Mouse (Mus musculus): ENCODE data around the gene Ptprj. TPM values are rescaled to one million over a fixed set of nuclear protein-coding genes. Genes with fewer than 3 reads are reported as not detected.
"Not testable (repeated sequence)": the region's sequence is repeated elsewhere in the genome, so short reads cannot be mapped to it uniquely, and the experiment has no call there.

The Ptprj gene
- polyA plus RNA-seq, 1 experiment from 2014 or later, result 4.2 TPM

- Histone ChIP-seq H3K4me2 (replicated peaks; ENCODE audit: low read depth, low read length) (no peak overlapping the region), H3K9me3 (ENCODE audit: low read length) (no peaks in the 10 kb centered on the region), H3K9ac (replicated peaks; ENCODE audit: low read depth) (no peak overlapping the region), H3K27me3 (replicated peaks; ENCODE audit: insufficient read depth, low read length) (no peaks in the 10 kb centered on the region), H3K4me3 (ENCODE audit: low read depth, low read length) (no peak overlapping the region), H3K4me1 (ENCODE audit: insufficient read depth, low read depth, low read length) (peaks cover 5% of the 10 kb centered on the region; the same call in 1 of the 2 replicates), H3K36me3 (ENCODE audit: insufficient read depth, low read length) (no peaks in the 10 kb centered on the region), H3K27ac (ENCODE audit: low read length) (0 out of 2 replicates have a peak overlapping the region, but pooled peaks have one; percentile 6)
- 48% methylated on average over 3 of the region's 3 CpGs for WGBS
- DNase-seq (ENCODE audit: low spot score) (peak; percentile 56), ATAC-seq (no peak)
- TF ChIP-seq CTCF (IDR thresholded peaks at IDR 0.05), result no peak
- TF ChIP-seq EP300 (IDR thresholded peaks at IDR 0.05), result no peak
Observed at GRCm38 (mm10) chr2:90575116-90575515, 5.3 kb downstream of the Ptprj start.

GRCm38 (mm10) chr2:90574536-90574935 is 5.9 kb downstream of the Ptprj start:
- TF ChIP-seq EP300 (IDR thresholded peaks at IDR 0.05), result no peak
- TF ChIP-seq CTCF (IDR thresholded peaks at IDR 0.05), result no peak
- H3K4me3 ChIP-seq (ENCODE audit: low read depth, low read length), result no peak overlapping the region
- no peaks in the 10 kb centered on the region for H3K36me3 ChIP-seq (ENCODE audit: insufficient read depth, low read length)
- no peak overlapping the region for H3K27ac ChIP-seq (ENCODE audit: low read length)
- no peak for DNase-seq (ENCODE audit: low spot score)
- no peaks in the 10 kb centered on the region for H3K27me3 ChIP-seq (replicated peaks; ENCODE audit: insufficient read depth, low read length)
- 46% methylated on average over 8 of the region's 8 CpGs for WGBS
- peaks cover 5% of the 10 kb centered on the region; the same call in 1 of the 2 replicates for H3K4me1 ChIP-seq (ENCODE audit: insufficient read depth, low read depth, low read length)
- no peaks in the 10 kb centered on the region for H3K9me3 ChIP-seq (ENCODE audit: low read length)
- H3K4me2 ChIP-seq (replicated peaks; ENCODE audit: low read depth, low read length), result peak overlapping the region; percentile 33; the same call in 1 of the 2 replicates
- no peak for ATAC-seq
- no peak overlapping the region for H3K9ac ChIP-seq (replicated peaks; ENCODE audit: low read depth)

GRCm38 (mm10) chr2:90573640-90574526 is 6.6 kb downstream of the Ptprj start:
- Histone ChIP-seq H3K4me2 (replicated peaks; ENCODE audit: low read depth, low read length) (peak overlapping the region; percentile 33), H3K4me3 (ENCODE audit: low read depth, low read length) (no peak overlapping the region)
- peak; percentile 35; the same call in 1 of the 2 replicates for ATAC-seq

GRCm38 (mm10) chr2:90572126-90572525 is 8.3 kb downstream of the Ptprj start:
- Histone ChIP-seq H3K9me3 (ENCODE audit: low read length) (no peaks in the 10 kb centered on the region), H3K9ac (replicated peaks; ENCODE audit: low read depth) (no peak overlapping the region), H3K27me3 (replicated peaks; ENCODE audit: insufficient read depth, low read length) (no peaks in the 10 kb centered on the region), H3K4me3 (ENCODE audit: low read depth, low read length) (no peak overlapping the region), H3K4me2 (replicated peaks; ENCODE audit: low read depth, low read length) (no peak overlapping the region), H3K27ac (ENCODE audit: low read length) (no peak overlapping the region), H3K4me1 (ENCODE audit: insufficient read depth, low read depth, low read length) (peaks cover 5% of the 10 kb centered on the region; the same call in 1 of the 2 replicates), H3K36me3 (ENCODE audit: insufficient read depth, low read length) (no peaks in the 10 kb centered on the region)
- 33% methylated on average over 5 of the region's 5 CpGs for WGBS
- ATAC-seq (no peak), DNase-seq (ENCODE audit: low spot score) (no peak)
- TF ChIP-seq EP300 (IDR thresholded peaks at IDR 0.05) (no peak), CTCF (IDR thresholded peaks at IDR 0.05) (no peak)

More at GRCm38 (mm10) chr2:90573640-90574526, 6.6 kb downstream of the Ptprj start:
- no peaks in the 10 kb centered on the region for H3K36me3 ChIP-seq (ENCODE audit: insufficient read depth, low read length)
- H3K27me3 ChIP-seq (replicated peaks; ENCODE audit: insufficient read depth, low read length), result no peaks in the 10 kb centered on the region
- H3K27ac ChIP-seq (ENCODE audit: low read length), result no peak overlapping the region
- TF ChIP-seq CTCF (IDR thresholded peaks at IDR 0.05) (no peak), EP300 (IDR thresholded peaks at IDR 0.05) (no peak)
- H3K9me3 ChIP-seq (ENCODE audit: low read length), result no peaks in the 10 kb centered on the region
- DNase-seq (ENCODE audit: low spot score), result peak; percentile 43
- peaks cover 5% of the 10 kb centered on the region; the same call in 1 of the 2 replicates for H3K4me1 ChIP-seq (ENCODE audit: insufficient read depth, low read depth, low read length)
- WGBS, result 57% methylated on average over 17 of the region's 17 CpGs
- no peak overlapping the region for H3K9ac ChIP-seq (replicated peaks; ENCODE audit: low read depth)

- H3K9ac ChIP-seq (replicated peaks; ENCODE audit: low read depth); H3K27me3 ChIP-seq (replicated peaks; ENCODE audit: insufficient read depth, low read length); H3K9me3 ChIP-seq (ENCODE audit: low read length); H3K4me1 ChIP-seq (ENCODE audit: insufficient read depth, low read depth, low read length); H3K27ac ChIP-seq (ENCODE audit: low read length); ATAC-seq; DNase-seq (ENCODE audit: low spot score); H3K4me2 ChIP-seq (replicated peaks; ENCODE audit: low read depth, low read length); H3K4me3 ChIP-seq (ENCODE audit: low read depth, low read length); H3K36me3 ChIP-seq (ENCODE audit: insufficient read depth, low read length): not testable (repeated sequence)
- WGBS, result 87% methylated on average over 6 of the region's 6 CpGs
Observed at GRCm38 (mm10) chr2:90571399-90571798, 9.0 kb downstream of the Ptprj start.

- WGBS, result 95% methylated on average over 2 of the region's 2 CpGs
Observed at GRCm38 (mm10) chr2:90570871-90571270, 9.6 kb downstream of the Ptprj start.

More at GRCm38 (mm10) chr2:90570871-90571270, 9.6 kb downstream of the Ptprj start:
- TF ChIP-seq CTCF (IDR thresholded peaks at IDR 0.05) (no peak), EP300 (IDR thresholded peaks at IDR 0.05) (no peak)
- Histone ChIP-seq H3K27ac (ENCODE audit: low read length) (no peak overlapping the region), H3K27me3 (replicated peaks; ENCODE audit: insufficient read depth, low read length) (no peaks in the 10 kb centered on the region), H3K9me3 (ENCODE audit: low read length) (no peaks in the 10 kb centered on the region), H3K4me1 (ENCODE audit: insufficient read depth, low read depth, low read length) (peaks cover 5% of the 10 kb centered on the region; the same call in 1 of the 2 replicates), H3K9ac (replicated peaks; ENCODE audit: low read depth) (no peak overlapping the region), H3K4me3 (ENCODE audit: low read depth, low read length) (no peak overlapping the region), H3K36me3 (ENCODE audit: insufficient read depth, low read length) (no peaks in the 10 kb centered on the region), H3K4me2 (replicated peaks; ENCODE audit: low read depth, low read length) (no peak overlapping the region)
- ATAC-seq (no peak), DNase-seq (ENCODE audit: low spot score) (no peak)

All from lung, postnatal 0 days (tissue).